Mouse (Mus musculus) forebrain, embryonic 10.5 days (tissue): Measurements from ENCODE around the gene Padi6. TPM values are rescaled to one million over a fixed set of nuclear protein-coding genes. Genes with fewer than 3 reads are reported as not detected.

Source experiments
- DNase-seq: peaks from one replicate; pipeline ENCODE4 v3.0.0-alpha.2; 2017; ENCODE audit warnings: low spot score; ENCODE audit errors: extremely low spot score
- H3K27ac ChIP-seq: fragments of 300-500 bp; sonication (generic); 2 replicates; pipeline ENCODE4 v1.5.1; 2016; ENCODE audit warnings: mild to moderate bottlenecking
- H3K27me3 ChIP-seq: fragments of 300-500 bp; sonication (generic); 2 replicates; pipeline ENCODE4 v1.6.1; 2016; ENCODE audit warnings: mild to moderate bottlenecking; ENCODE audit not compliant: poor library complexity, severe bottlenecking
- H3K36me3 ChIP-seq: fragments of 300-500 bp; sonication (generic); replicated peaks from 2 replicates; pipeline ENCODE4 v1.6.1; 2016; ENCODE audit warnings: mild to moderate bottlenecking, moderate library complexity
- H3K4me1 ChIP-seq: fragments of 300-500 bp; sonication (generic); 2 replicates; pipeline ENCODE4 v1.6.1; 2016
- H3K4me3 ChIP-seq: fragments of 300-500 bp; sonication (generic); 2 replicates; pipeline ENCODE4 v1.5.1; 2016; ENCODE audit warnings: mild to moderate bottlenecking, moderate library complexity
- H3K9me3 ChIP-seq: fragments of 300-500 bp; sonication (generic); 2 replicates; pipeline ENCODE4 v1.6.1; 2016; ENCODE audit warnings: mild to moderate bottlenecking, moderate library complexity
- whole genome bisulfite sequencing: fragments of 180-500 bp; shearing (Covaris S2); methylation state at CpG from one replicate; pipeline ENCODE4 v1.1.7; 2016; 5-methylcytosine and 5-hydroxymethylcytosine counted together
- microRNA-seq: library from miRNA; unstranded; fragments of <30 nt; microRNA quantifications from one replicate; pipeline ENCODE4, GENCODE M21; 2017
- polyA plus RNA-seq: library from polyadenylated mRNA; unstranded; fragments of >200 nt; fragmentation: Nextera tagmentation; extraction: Ambion mirVana; gene quantifications from 2 replicates; pipeline ENCODE4 v1.2.1, GENCODE M21; 2016

Gene Padi6
- polyA plus RNA-seq, 1 experiment from 2014 or later, result not detected

DNA sequence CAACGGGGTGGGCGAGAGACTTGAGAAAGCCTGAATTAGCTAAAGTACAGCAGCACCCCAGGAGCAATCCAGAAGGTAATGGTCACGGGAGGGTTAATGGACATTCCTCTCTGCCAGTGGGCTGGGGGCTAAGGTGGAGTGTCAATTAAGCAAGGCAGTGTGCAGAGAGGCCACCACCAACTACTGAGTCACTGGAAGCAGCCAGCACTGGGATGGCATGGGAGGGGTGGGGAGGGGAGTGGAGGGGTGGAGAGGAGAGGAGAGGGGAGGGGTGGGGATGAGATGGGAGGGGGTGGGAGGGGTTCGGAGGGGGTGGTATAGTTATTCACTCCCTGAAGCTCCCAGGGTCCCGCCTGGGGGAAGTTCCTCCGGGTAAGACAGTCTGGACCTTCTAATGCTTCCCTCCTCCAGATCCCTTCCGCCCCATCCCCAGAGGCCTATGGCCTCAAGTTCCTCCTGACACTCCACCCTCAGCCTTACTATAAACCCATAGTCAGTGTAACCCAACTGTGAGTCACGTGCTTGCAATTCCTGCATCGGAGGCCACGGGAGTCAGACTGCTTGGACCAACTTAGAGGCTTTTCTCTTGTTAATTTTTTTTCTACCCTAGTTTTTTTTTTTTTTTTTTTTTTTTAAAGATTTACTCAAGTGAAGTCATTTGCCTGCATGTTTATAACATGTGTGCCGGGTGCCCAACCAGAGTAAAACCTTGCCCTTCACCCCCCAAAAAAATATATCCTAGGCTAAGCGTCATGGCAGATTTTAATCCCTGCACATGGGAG is 54.2 kb downstream of the Padi6 start:
- 71% methylated on average over 11 of the region's 12 CpGs for WGBS

GRCm38 (mm10) chr4:140684881-140685303 is 57.6 kb downstream of the Padi6 start:
- H3K4me3 ChIP-seq, result no peak overlapping the region
- WGBS, result 63% methylated on average over 6 of the region's 6 CpGs
- DNase-seq, result no peak
- H3K4me1 ChIP-seq, result peaks cover 29% of the 10 kb centered on the region
- H3K9me3 ChIP-seq, result no peaks in the 10 kb centered on the region
- H3K27ac ChIP-seq, result peak overlapping the region; percentile 56; the same call in 1 of the 2 replicates
- H3K36me3 ChIP-seq, result no peaks in the 10 kb centered on the region
- H3K27me3 ChIP-seq, result no peaks in the 10 kb centered on the region; the same call in 1 of the 2 replicates

More for the DNA sequence above, 54.2 kb downstream of the Padi6 start:
- Histone ChIP-seq H3K36me3 (no peaks in the 10 kb centered on the region), H3K4me1 (peaks cover 42% of the 10 kb centered on the region), H3K27ac (peak overlapping the region; percentile 15; the same call in 1 of the 2 replicates), H3K4me3 (no peak overlapping the region), H3K9me3 (no peaks in the 10 kb centered on the region), H3K27me3 (no peaks in the 10 kb centered on the region; the same call in 1 of the 2 replicates)
- DNase-seq, result no peak

- no peak overlapping the region for H3K4me3 ChIP-seq
- peak; percentile 34 for DNase-seq
- H3K36me3 ChIP-seq, result no peaks in the 10 kb centered on the region
- WGBS, result 34% methylated on average over 16 of the region's 16 CpGs
- peaks cover 34% of the 10 kb centered on the region for H3K4me1 ChIP-seq
- H3K27me3 ChIP-seq, result no peaks in the 10 kb centered on the region; the same call in 1 of the 2 replicates
- H3K9me3 ChIP-seq, result no peaks in the 10 kb centered on the region
- H3K27ac ChIP-seq, result peak overlapping the region; percentile 56
These were observed 58.1 kb downstream of the Padi6 start for GRCm38 (mm10) chr4:140684141-140684871.

DNA sequence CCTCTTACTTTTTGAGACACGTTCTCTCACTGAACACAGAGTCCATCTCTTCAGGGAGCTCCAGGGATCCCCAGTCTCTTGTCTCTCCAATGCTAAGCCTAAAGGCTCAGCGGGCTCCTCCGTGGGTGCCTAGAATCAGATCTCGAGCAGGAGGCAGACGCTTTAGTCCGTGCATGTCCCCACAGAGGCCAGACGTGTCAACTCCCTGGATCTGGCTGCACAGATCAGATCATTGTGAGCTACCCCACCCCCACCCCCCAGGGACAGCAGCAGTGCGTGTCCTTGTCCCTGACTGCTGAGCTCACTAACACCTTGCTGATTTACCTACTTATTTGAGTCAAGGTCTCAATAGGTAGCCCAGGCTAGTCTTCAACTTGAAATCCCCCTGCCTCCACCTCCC is 58.8 kb downstream of the Padi6 start:
- no peaks in the 10 kb centered on the region for H3K9me3 ChIP-seq
- peak overlapping the region; percentile 62 for H3K27ac ChIP-seq
- WGBS, result 67% methylated on average over 8 of the region's 8 CpGs
- DNase-seq, result no peak
- peaks cover 34% of the 10 kb centered on the region for H3K4me1 ChIP-seq
- no peak overlapping the region for H3K4me3 ChIP-seq
- no peaks in the 10 kb centered on the region for H3K36me3 ChIP-seq
- no peaks in the 10 kb centered on the region; the same call in 1 of the 2 replicates for H3K27me3 ChIP-seq

- no peak for DNase-seq
- WGBS, result 76% methylated on average over 8 of the region's 8 CpGs
- peaks cover 28% of the 10 kb centered on the region for H3K4me1 ChIP-seq
- no peak overlapping the region for H3K27ac ChIP-seq
- H3K27me3 ChIP-seq, result no peaks in the 10 kb centered on the region; the same call in 1 of the 2 replicates
- H3K4me3 ChIP-seq, result no peak overlapping the region
- H3K9me3 ChIP-seq, result no peaks in the 10 kb centered on the region
- no peaks in the 10 kb centered on the region for H3K36me3 ChIP-seq
These were observed 61.6 kb downstream of the Padi6 start for GRCm38 (mm10) chr4:140680731-140681397.

DNA sequence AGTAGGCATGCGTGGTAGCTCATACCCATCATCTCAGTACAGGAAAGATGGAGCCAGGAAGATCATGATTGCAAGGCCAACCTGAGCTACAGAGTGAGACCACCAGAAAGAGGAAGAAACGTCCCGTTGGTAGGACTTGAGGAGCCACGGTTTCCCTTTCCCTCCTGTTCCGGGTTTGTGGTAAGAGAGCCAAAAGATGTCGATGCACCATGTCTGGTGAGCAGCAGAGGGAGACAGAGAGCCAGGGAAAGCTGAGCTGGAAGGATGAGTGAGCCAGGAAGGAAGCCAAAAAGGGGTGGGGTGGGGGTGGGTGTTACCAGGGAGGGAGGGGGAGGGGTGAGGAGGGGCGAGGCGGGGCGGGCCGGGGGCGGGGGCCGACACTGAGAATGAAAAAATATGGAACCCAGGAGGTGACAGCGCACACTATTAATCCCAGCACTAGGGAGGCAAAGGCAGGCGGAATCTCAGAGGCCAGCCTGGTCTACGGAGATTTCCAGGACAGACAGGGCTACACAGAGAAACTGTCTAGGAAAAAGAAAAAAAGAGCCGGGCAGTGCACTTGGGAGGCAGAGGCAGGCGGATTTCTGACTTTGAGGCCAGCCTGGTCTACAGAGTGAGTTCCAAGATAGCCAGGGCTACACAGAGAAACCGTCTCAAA is 62.6 kb downstream of the Padi6 start:
- Histone ChIP-seq H3K27me3 (no peaks in the 10 kb centered on the region), H3K9me3 (no peaks in the 10 kb centered on the region), H3K36me3 (no peaks in the 10 kb centered on the region), H3K4me1 (peaks cover 22% of the 10 kb centered on the region), H3K27ac (0 out of 2 replicates have a peak overlapping the region, but pooled peaks have one; percentile 42), H3K4me3 (no peak overlapping the region)
- peak; percentile 76 for DNase-seq
- WGBS, result 27% methylated on average over 18 of the region's 18 CpGs

GRCm38 (mm10) chr4:140679038-140679437 is 63.4 kb downstream of the Padi6 start:
- H3K27ac ChIP-seq, result no peak overlapping the region
- H3K4me1 ChIP-seq, result peaks cover 17% of the 10 kb centered on the region
- H3K27me3 ChIP-seq, result no peaks in the 10 kb centered on the region
- peak; percentile 58 for DNase-seq
- no peaks in the 10 kb centered on the region for H3K36me3 ChIP-seq
- 11% methylated on average over 5 of the region's 5 CpGs for WGBS
- H3K4me3 ChIP-seq, result no peak overlapping the region
- H3K9me3 ChIP-seq, result no peaks in the 10 kb centered on the region

Small RNA genes lying within 50 kb of the gene (microRNA-seq; reads per million reads assigned to microRNA genes)
- gene Gm23045, result not detected
- gene Gm25951, result not detected

Other genes with a start within 250 kb of the Padi6 start
- gene Arhgef10l, start 76.6 kb downstream of the Padi6 start, polyA plus RNA-seq, result 22.1 and 23.0 TPM in 2 replicates
- gene Rcc2, start 42.1 kb downstream of the Padi6 start, polyA plus RNA-seq, result 40.8 and 44.7 TPM in 2 replicates
- gene Padi4, start 31.6 kb upstream of the Padi6 start, polyA plus RNA-seq, result 1.4 and 1.5 TPM in 2 replicates
- 0.16 and 0.23 TPM in 2 replicates for gene Padi3, start 68.0 kb upstream of the Padi6 start, polyA plus RNA-seq
- 0.06 and 0.10 TPM in 2 replicates for gene Padi1, start 103.1 kb upstream of the Padi6 start, polyA plus RNA-seq
- 0.30 and 0.66 TPM in 2 replicates for gene Padi2, start 163.7 kb upstream of the Padi6 start, polyA plus RNA-seq
- 411 and 415 TPM in 2 replicates for gene Sdhb, start 218.6 kb upstream of the Padi6 start, polyA plus RNA-seq
- gene Atp13a2, start 244.2 kb upstream of the Padi6 start, polyA plus RNA-seq, result 39.9 and 40.6 TPM in 2 replicates